Mouse (Mus musculus) small intestine, adult 2 months (tissue): ENCODE results near the gene Sytl3. TPM values are rescaled to one million over a fixed set of nuclear protein-coding genes. Genes with fewer than 3 reads are reported as not detected.
"Not testable (repeated sequence)": the region's sequence is repeated elsewhere in the genome, so short reads cannot be mapped to it uniquely, and the experiment has no call there.

Experiments
- H3K27ac ChIP-seq: fragments of 200-500 bp; 2 replicates; pipeline ENCODE4 v1.5.1; 2012; ENCODE audit warnings: low read depth, low read length, control low read depth, inconsistent platforms; ENCODE audit not compliant: insufficient read depth
- H3K27me3 ChIP-seq: fragments of 200-500 bp; 2 replicates; pipeline ENCODE4 v1.6.1; 2012; ENCODE audit warnings: mild to moderate bottlenecking, moderate library complexity, low read length, inconsistent platforms; ENCODE audit not compliant: control insufficient read depth, insufficient read depth
- H3K36me3 ChIP-seq: fragments of 200-500 bp; 2 replicates; pipeline ENCODE4 v1.6.1; 2012; ENCODE audit warnings: mild to moderate bottlenecking, low read length, control low read depth, inconsistent platforms; ENCODE audit not compliant: control insufficient read depth, insufficient read depth
- H3K4me1 ChIP-seq: fragments of 200-500 bp; 2 replicates; pipeline ENCODE4 v1.6.1; 2012; ENCODE audit warnings: low read length, inconsistent platforms, mixed read lengths; ENCODE audit not compliant: control insufficient read depth, insufficient read depth, insufficient read length
- H3K4me3 ChIP-seq: fragments of 200-500 bp; 2 replicates; pipeline ENCODE4 v1.5.1; 2012; ENCODE audit warnings: low read depth, mild to moderate bottlenecking, control low read depth, inconsistent platforms, low read length, moderate library complexity
- CTCF ChIP-seq: fragments of 200-500 bp; IDR thresholded peaks from 2 replicates; pipeline ENCODE4 v1.5.1; 2012; ENCODE audit warnings: low read depth, mild to moderate bottlenecking, control low read depth, inconsistent platforms, low read length, moderate library complexity, mixed read lengths; ENCODE audit not compliant: insufficient replicate concordance, insufficient read length; ENCODE audit errors: extremely low read depth
- WGBS: fragments of 180-500 bp; shearing (Covaris S2); methylation state at CpG from one replicate; pipeline ENCODE4 v1.1.7; 2018; 5-methylcytosine and 5-hydroxymethylcytosine counted together
- polyA plus RNA-seq: library from polyadenylated mRNA; depleted of rRNA; stranded (reverse); fragments of >200 nt; gene quantifications from 2 replicates; pipeline ENCODE4 v1.2.3, GENCODE M21; 2012

The Sytl3 gene
- polyA plus RNA-seq, 1 experiment = 6.4 TPM

DNA sequence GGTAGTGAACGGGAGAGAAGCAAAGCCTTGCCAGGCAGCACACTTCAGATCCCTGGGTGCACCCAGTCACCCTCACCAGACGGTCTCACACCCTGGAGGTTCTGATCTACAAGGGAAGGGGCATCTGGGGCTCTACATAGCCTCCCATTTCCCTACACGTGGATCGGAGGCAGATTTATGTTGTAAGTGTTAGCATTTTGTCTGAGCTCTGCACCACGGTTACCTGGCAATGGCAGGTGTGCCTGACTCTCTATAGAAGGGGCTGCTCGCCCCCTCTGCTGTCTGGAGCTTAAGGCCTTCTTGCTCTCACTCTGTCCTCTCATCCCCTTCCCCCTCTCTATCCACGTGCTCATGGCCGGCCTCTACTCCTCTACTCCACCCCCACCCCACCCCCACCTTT, 37.6 kb downstream of the Sytl3 start:
- H3K27me3 ChIP-seq, H3K27ac ChIP-seq: not testable (repeated sequence)
- WGBS = 62% methylated on average over 8 of the region's 8 CpGs

DNA sequence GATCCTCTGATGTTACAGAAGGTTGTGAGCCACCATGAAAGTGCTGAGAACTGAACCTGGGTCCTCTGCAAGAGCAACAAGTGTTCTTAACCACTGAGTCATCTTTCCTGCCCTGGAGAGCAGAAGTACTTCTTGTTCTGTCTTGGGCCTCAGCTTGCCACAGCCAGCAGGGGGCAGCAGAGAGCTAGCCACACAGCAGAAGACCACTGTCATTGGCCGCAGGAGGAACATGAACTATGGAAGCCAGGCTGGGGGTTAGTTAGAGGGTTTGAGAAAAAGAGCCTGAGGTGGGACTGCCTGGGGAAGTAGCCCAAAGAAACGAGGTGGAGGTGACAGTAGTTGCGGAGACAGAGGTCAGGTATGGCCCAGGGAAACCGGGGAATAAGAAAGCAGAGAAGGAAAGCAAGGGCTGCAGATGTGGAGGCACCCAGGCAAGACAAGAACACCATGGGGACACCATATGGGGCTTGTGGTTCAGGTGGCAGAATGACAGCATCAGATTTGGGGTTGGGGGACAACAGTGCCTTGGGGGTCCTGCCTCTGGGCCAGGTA, 38.4 kb downstream of the Sytl3 start:
- 34% methylated on average over 4 of the region's 4 CpGs for WGBS
- not testable (repeated sequence) for H3K36me3 ChIP-seq, H3K27ac ChIP-seq, H3K4me1 ChIP-seq, H3K27me3 ChIP-seq, H3K4me3 ChIP-seq
- peak; percentile 49; the same call in 1 of the 2 replicates for TF ChIP-seq CTCF

More for the DNA sequence above, 37.6 kb downstream of the Sytl3 start:
- not testable (repeated sequence) for H3K36me3 ChIP-seq, H3K4me3 ChIP-seq, H3K4me1 ChIP-seq

DNA sequence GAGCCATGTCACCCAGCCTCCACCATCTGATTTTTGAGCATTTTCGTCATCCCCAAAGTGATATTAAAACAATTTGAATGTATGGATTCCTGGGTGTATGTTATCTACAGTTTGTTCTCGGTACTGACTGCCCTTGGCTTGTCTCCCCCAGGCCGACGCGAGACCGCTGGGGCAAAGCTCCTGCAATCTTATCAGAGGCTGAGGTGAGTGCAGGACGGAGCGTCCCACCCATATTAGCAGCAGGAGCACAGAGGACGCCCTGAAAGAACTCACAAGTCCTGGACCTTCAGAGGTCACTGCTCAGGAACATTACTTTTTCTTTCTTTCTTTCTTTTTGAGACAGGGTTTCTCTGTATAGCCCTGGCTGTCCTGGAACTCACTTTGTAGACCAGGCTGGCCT, 40.6 kb downstream of the Sytl3 start:
- not testable (repeated sequence) for H3K36me3 ChIP-seq, H3K4me1 ChIP-seq, H3K27ac ChIP-seq, H3K27me3 ChIP-seq, H3K4me3 ChIP-seq
- WGBS = 64% methylated on average over 9 of the region's 9 CpGs

DNA sequence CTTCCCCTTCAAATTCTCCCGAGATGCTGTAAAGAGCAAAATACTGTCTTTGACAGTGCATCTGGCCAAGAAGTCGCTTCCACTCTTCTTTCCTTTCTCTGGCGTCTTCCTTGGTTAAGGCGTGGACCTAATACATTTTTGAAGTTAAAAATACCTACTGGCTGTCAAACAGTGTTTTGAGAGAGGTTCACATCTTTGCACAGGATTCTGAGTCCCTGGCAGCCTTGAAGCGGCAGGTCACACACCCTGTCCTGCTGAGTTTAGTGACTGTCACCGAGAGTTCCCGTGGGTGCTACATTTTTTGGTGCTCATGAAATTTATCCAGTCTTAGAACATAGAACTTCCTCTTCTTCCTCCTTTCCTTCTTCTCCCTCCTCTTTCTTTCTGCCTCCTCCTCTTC, 41.2 kb downstream of the Sytl3 start:
- not testable (repeated sequence) for H3K4me1 ChIP-seq, H3K27me3 ChIP-seq
- WGBS = 76% methylated on average over 4 of the region's 7 CpGs

DNA sequence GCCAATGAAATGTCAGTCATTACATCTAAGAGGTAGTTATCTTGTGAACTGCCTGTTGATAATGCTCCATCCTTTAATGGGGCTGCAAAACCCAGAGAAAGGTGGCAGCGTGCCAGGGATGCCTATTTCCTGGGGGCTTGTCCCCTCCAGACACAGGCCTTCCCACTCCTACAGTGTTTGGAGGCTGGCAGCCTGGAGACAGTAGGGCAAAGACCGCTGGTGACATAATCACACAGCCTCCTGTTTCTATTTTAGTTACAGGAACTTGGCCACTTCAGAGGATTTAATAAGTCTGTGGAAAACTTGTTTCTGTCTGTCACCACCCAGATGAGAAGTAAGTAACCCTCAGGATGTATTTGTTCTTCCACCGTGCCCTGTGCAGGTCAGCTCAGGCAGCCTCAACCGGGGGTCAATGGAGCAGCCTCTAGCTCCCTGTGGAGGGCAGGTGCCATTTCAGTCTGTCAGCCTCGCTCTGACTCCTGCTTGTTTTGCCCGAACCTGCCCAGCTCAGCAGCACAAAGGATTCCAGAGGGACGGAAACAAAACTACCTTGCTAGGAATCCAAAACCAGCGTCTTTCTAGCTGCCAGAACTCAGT, 43.8 kb downstream of the Sytl3 start:
- H3K4me1 ChIP-seq, H3K27me3 ChIP-seq: not testable (repeated sequence)
- 17% methylated on average over 2 of the region's 8 CpGs for WGBS

More for the DNA sequence above, 41.2 kb downstream of the Sytl3 start:
- H3K4me3 ChIP-seq, H3K36me3 ChIP-seq, H3K27ac ChIP-seq: not testable (repeated sequence)

DNA sequence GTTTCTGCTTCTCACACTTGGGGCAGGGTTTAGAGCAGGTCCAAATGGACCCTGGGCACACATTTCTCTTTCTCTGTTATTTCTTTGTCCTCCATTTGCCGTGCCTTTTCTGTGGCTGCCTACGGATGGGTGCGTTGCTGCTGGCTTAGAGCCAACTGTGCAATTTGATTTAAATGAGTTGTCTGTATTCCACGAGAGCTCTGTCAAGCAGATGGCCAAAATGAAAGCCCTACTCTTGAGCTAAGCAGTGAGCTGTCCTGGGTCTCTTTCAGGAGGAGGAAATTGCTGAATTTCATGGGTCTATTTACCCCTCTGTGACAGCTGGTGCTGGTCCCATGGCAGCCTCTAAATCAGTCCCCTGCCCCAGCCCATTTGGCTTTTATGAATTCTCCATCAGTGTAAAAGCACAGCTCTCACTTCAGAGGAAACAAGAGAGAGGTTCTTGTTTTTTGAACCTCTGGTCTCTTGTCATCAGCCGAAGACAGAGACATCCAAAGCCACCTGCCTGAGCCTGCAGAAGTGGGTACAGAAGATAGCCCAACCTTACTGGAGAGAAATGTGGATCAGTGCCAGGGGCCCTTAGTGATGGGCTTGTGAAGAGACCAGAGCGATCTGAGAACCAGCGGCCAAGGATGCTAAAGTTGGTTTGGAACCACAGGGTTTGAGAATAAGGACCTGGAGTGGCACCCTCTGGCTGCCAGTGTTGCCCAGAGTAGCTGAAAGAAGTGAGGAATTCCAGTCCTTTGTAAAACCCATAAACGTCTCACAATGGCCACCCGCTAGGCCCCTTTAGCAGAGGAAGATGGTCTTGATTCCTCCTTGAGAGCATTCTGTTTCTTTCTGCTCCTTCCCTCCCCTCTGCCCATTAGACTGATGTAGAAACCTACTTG, 44.7 kb downstream of the Sytl3 start:
- 56% methylated on average over 8 of the region's 9 CpGs for WGBS
- not testable (repeated sequence) for H3K4me3 ChIP-seq, H3K27me3 ChIP-seq, H3K4me1 ChIP-seq, H3K27ac ChIP-seq, H3K36me3 ChIP-seq

More for the DNA sequence above, 43.8 kb downstream of the Sytl3 start:
- not testable (repeated sequence) for H3K36me3 ChIP-seq, H3K4me3 ChIP-seq, H3K27ac ChIP-seq

DNA sequence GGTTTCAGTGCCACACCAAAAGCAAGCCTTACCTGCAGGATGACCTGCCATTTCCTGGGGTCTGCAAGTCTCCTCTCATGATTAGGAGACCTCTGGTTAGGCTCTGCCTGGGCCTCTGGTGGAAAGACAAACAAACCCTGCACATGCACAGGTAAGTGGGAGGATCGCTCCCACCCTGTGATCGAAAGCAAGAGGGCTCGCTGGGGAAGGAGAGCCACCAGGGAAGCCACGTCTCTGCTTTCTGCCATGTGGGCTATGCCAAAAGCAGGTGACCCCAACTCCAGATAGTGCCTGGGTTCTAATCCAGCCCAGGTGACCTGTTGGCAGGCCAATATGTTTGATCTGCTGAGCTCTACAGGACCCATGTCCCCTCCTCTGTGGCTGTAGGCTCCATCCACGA, 47.6 kb downstream of the Sytl3 start:
- not testable (repeated sequence) for H3K36me3 ChIP-seq, H3K4me3 ChIP-seq, H3K4me1 ChIP-seq, H3K27me3 ChIP-seq, H3K27ac ChIP-seq
- 96% methylated on average over 5 of the region's 5 CpGs for WGBS

DNA sequence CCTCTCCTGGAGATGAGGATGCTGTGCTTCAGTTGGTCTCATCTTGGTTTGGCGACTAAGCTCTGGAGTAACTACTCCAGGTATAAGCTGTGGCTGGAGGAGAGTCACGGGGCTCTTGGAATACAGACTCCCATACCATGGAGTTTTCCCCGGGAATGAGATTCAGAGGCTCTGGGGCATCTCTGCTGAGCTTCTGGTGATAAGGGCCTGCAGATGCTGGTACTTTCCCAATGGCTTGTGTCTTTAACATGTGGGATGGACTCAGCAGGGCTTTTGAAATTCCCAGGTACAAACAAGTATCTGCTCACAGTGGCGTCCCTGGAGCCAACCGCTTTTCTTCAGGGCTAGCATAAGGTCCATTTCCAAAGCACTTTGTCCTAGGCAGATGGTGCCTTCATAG, 48.5 kb downstream of the Sytl3 start:
- H3K27ac ChIP-seq, H3K36me3 ChIP-seq: not testable (repeated sequence)
- WGBS = 90% methylated on average over 5 of the region's 5 CpGs

DNA sequence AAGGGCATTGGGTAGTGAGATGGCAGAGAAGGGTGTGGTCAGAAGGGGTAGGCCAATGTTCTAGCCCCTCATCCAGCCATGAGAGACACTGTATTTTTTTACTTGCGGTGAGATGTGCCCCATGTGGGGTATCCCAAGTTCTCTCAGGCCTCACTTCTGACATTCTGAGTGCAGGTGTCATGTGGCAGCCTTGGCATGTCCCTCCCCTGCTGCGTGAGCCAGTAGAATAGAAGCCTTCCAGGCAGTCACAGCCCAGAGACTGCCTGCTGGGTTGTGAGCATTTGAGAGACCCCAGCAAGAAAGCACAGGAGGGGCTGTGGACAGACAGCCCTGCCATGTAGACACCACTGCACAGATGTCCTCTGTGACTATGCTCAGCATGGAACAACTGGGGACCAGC, 49.3 kb downstream of the Sytl3 start:
- H3K36me3 ChIP-seq, H3K4me1 ChIP-seq, H3K27me3 ChIP-seq, H3K27ac ChIP-seq, H3K4me3 ChIP-seq: not testable (repeated sequence)
- 87% methylated on average over 2 of the region's 2 CpGs for WGBS

More for the DNA sequence above, 48.5 kb downstream of the Sytl3 start:
- H3K4me3 ChIP-seq, H3K27me3 ChIP-seq, H3K4me1 ChIP-seq: not testable (repeated sequence)

DNA sequence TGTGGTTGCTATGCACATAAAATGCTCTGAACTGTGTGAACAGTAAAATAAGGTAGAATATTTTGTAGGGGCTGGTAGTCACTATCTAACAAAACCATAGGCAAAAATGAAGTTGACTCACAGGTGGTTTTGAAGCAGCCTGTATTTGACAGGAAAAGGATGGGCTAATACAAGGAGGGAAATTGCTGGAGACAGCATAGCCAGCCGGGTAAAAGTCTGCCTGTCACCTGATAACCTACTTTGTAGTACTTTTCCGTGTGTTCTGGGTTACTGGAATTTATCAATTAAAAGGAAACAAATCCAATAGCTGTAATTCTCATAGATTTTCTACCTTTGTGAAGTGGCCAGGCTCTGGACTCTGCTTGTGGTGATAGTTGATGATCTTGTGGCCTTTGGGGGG, 54.6 kb downstream of the Sytl3 start:
- not testable (repeated sequence) for H3K27ac ChIP-seq, H3K4me1 ChIP-seq, H3K27me3 ChIP-seq, H3K36me3 ChIP-seq, H3K4me3 ChIP-seq
- 34% methylated on average over 2 of the region's 2 CpGs for WGBS

DNA sequence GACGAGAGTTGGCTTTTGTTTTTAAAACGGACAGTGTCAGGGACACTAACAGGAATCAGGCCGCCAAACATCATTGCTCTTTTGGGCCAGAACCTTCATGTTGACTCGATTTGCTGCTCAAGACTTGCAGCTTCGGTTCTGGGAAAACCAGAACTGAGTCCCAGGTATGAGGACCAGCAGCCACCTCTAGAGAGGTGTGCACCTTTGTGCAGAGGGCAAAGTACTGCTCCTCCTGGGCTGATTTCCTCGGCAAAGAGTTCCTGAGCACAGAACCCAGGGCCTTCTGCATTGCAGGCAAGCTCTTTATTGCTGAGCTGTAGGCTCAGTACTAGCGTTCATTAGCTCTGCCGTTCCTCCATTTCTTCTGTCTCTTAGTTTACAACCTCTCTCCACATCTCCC, 55.1 kb downstream of the Sytl3 start:
- 40% methylated on average over 8 of the region's 8 CpGs for WGBS
- H3K4me3 ChIP-seq, H3K4me1 ChIP-seq, H3K27ac ChIP-seq, H3K36me3 ChIP-seq, H3K27me3 ChIP-seq: not testable (repeated sequence)
